Mouse (Mus musculus): ENCODE results near the gene Zfp710.

DNA sequence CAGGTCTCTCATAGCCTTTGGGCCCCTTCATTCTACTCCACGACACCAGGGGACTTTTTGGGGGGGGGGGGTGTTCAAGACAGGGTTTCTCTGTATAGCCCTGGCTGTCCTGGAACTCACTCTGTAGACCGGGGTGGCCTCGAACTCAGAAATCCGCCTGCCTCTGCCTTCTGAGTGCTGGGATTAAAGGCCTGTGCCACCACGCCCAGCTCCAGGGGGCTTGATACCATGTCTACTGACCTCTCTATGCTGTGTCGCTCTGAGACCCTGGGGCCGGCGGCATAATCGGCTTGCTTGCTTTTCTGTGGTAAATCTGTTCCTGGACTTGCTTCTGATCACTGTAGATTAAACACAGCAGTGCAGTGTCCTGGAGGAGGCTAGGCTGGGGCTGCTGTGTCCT lies 46.6 kb downstream of the Zfp710 start:
- no peak for TF ChIP-seq CTCF (IDR thresholded peaks at IDR 0.05; ENCODE audit: control insufficient read depth, insufficient read depth, insufficient read length)
- no peak for TF ChIP-seq MAX (IDR thresholded peaks at IDR 0.05)
